Mouse (Mus musculus): Measurements from ENCODE around the gene Gm49721. TPM values are rescaled to one million over a fixed set of nuclear protein-coding genes. Genes with fewer than 3 reads are reported as not detected.
"Not testable (repeated sequence)": the region's sequence is repeated elsewhere in the genome, so short reads cannot be mapped to it uniquely, and the experiment has no call there.

Gene Gm49721
- total RNA-seq, 2 experiments from 2014 or later, result not detected

- ATAC-seq (ENCODE audit: poor library complexity, severe bottlenecking), result not testable (repeated sequence)
These were observed 91.0 kb downstream of the Gm49721 start for GRCm38 (mm10) chr17:7069561-7070240.

- peak; percentile 62 for ATAC-seq (ENCODE audit: poor library complexity, severe bottlenecking)
These were observed 95.8 kb downstream of the Gm49721 start for GRCm38 (mm10) chr17:7074494-7074893.

GRCm38 (mm10) chr17:7075519-7075918 lies 96.8 kb downstream of the Gm49721 start:
- ATAC-seq (ENCODE audit: poor library complexity, severe bottlenecking), result peak; percentile 73

GRCm38 (mm10) chr17:7079558-7079957 lies 100.9 kb downstream of the Gm49721 start:
- peak; percentile 47 for ATAC-seq (ENCODE audit: poor library complexity, severe bottlenecking)

- not testable (repeated sequence) for ATAC-seq (ENCODE audit: poor library complexity, severe bottlenecking)
These were observed 105.8 kb downstream of the Gm49721 start for GRCm38 (mm10) chr17:7084523-7084922.

GRCm38 (mm10) chr17:7085469-7086168 lies 106.9 kb downstream of the Gm49721 start:
- ATAC-seq (ENCODE audit: poor library complexity, severe bottlenecking), result peak; percentile 82

- not testable (repeated sequence) for ATAC-seq (ENCODE audit: poor library complexity, severe bottlenecking)
These were observed 108.1 kb downstream of the Gm49721 start for GRCm38 (mm10) chr17:7086836-7087235.

Other genes starting within 250 kb of the Gm49721 start
- 45.8 and 49.8 TPM in 2 replicates for gene Ezr, start 196.1 kb upstream of the Gm49721 start, total RNA-seq (2015)
- 130 and 175 TPM in 2 replicates for gene Ezr, start 196.1 kb upstream of the Gm49721 start, total RNA-seq (2017)
- gene Rsph3b, start 30.2 kb upstream of the Gm49721 start, total RNA-seq (2015), result 20.1 and 21.4 TPM in 2 replicates
- 28.4 and 46.1 TPM in 2 replicates for gene Rsph3b, start 30.2 kb upstream of the Gm49721 start, total RNA-seq (2017)
- gene Tagap1, start 17.7 kb upstream of the Gm49721 start, total RNA-seq (2015), result 31.4 and 37.1 TPM in 2 replicates
- gene Tagap1, start 17.7 kb upstream of the Gm49721 start, total RNA-seq (2017), result 31.0 and 31.2 TPM in 2 replicates
- 537 and 608 TPM in 2 replicates for gene Rnaset2b, start 8.3 kb upstream of the Gm49721 start, total RNA-seq (2015)
- gene Rnaset2b, start 8.3 kb upstream of the Gm49721 start, total RNA-seq (2017), result 516 and 643 TPM in 2 replicates
- 0.75 and 0.91 TPM in 2 replicates for gene Gm1604a, start 46.7 kb downstream of the Gm49721 start, total RNA-seq (2015)
- 0.44 and 1.9 TPM in 2 replicates for gene Gm1604a, start 46.7 kb downstream of the Gm49721 start, total RNA-seq (2017)
- 5.6 and 6.7 TPM in 2 replicates for gene Rps6ka2, start 191.2 kb downstream of the Gm49721 start, total RNA-seq (2015)
- 5.5 and 6.5 TPM in 2 replicates for gene Rps6ka2, start 191.2 kb downstream of the Gm49721 start, total RNA-seq (2017)